Mouse (Mus musculus) G1E-ER4 (cell line): ENCODE data around the gene Lasp1. TPM values are rescaled to one million over a fixed set of nuclear protein-coding genes. Genes with fewer than 3 reads are reported as not detected.

Experiments
- GATA1 ChIP-seq: IDR thresholded peaks from one replicate; pipeline ENCODE4 v1.8.0; 2012; ENCODE audit warnings: low read length, inconsistent platforms
- polyA plus RNA-seq: library from polyadenylated mRNA; stranded (reverse); fragments of >175 nt; gene quantifications from 2 replicates; pipeline ENCODE4 v1.2.3, GENCODE M21; 2012

The Lasp1 gene
- 51.4 and 65.7 TPM in 2 replicates for polyA plus RNA-seq

GRCm38 (mm10) chr11:97798782-97799145 lies at the start of gene Lasp1:
Gene Lasp1 (plus strand): TSS chr11:97799000.
- no peak for TF ChIP-seq GATA1

- no peak for TF ChIP-seq GATA1
Observed at GRCm38 (mm10) chr11:97753277-97753676, 45.5 kb upstream of the Lasp1 start.

GRCm38 (mm10) chr11:97758125-97758524 lies 40.7 kb upstream of the Lasp1 start:
- TF ChIP-seq GATA1: no peak

- TF ChIP-seq GATA1: no peak
Observed at GRCm38 (mm10) chr11:97758942-97759341, 39.9 kb upstream of the Lasp1 start.

GRCm38 (mm10) chr11:97761638-97762037 lies 37.2 kb upstream of the Lasp1 start:
- no peak for TF ChIP-seq GATA1

GRCm38 (mm10) chr11:97766154-97766881 lies 32.5 kb upstream of the Lasp1 start, which contains the start of gene Cwc25:
Gene Cwc25 (minus strand): TSS chr11:97766556.
- no peak for TF ChIP-seq GATA1

GRCm38 (mm10) chr11:97769704-97770103 lies 29.1 kb upstream of the Lasp1 start:
- TF ChIP-seq GATA1: no peak

GRCm38 (mm10) chr11:97771410-97771809 lies 27.4 kb upstream of the Lasp1 start:
- no peak for TF ChIP-seq GATA1

- no peak for TF ChIP-seq GATA1
Observed at GRCm38 (mm10) chr11:97775186-97775585, 23.6 kb upstream of the Lasp1 start.

- TF ChIP-seq GATA1: no peak
Observed at GRCm38 (mm10) chr11:97775808-97776496, 22.8 kb upstream of the Lasp1 start, which contains the start of gene 1700001P01Rik. Gene 1700001P01Rik (minus strand): TSS chr11:97775918.

GRCm38 (mm10) chr11:97776497-97777128 lies 22.2 kb upstream of the Lasp1 start:
- TF ChIP-seq GATA1: no peak

- TF ChIP-seq GATA1: no peak
Observed at GRCm38 (mm10) chr11:97777129-97777529, 21.7 kb upstream of the Lasp1 start.

GRCm38 (mm10) chr11:97778918-97779317 lies 19.9 kb upstream of the Lasp1 start:
- no peak for TF ChIP-seq GATA1

GRCm38 (mm10) chr11:97779968-97780701 lies 18.7 kb upstream of the Lasp1 start:
- no peak for TF ChIP-seq GATA1

- no peak for TF ChIP-seq GATA1
Observed at GRCm38 (mm10) chr11:97781478-97781831, 17.3 kb upstream of the Lasp1 start.

- TF ChIP-seq GATA1: no peak
Observed at GRCm38 (mm10) chr11:97781832-97782563, 16.8 kb upstream of the Lasp1 start, which contains the start of gene Rpl23. Gene Rpl23 (minus strand): TSS chr11:97782437.
